Mouse (Mus musculus) kidney, postnatal 10 days (tissue): ENCODE results near the gene Cd276.
"Not testable (repeated sequence)": the region's sequence is repeated elsewhere in the genome, so short reads cannot be mapped to it uniquely, and the experiment has no call there.

Source experiments
- DNase-seq: peaks from one replicate; pipeline ENCODE4 v3.0.0; 2021; ENCODE audit warnings: mixed read lengths

Cd276 gene

DNA sequence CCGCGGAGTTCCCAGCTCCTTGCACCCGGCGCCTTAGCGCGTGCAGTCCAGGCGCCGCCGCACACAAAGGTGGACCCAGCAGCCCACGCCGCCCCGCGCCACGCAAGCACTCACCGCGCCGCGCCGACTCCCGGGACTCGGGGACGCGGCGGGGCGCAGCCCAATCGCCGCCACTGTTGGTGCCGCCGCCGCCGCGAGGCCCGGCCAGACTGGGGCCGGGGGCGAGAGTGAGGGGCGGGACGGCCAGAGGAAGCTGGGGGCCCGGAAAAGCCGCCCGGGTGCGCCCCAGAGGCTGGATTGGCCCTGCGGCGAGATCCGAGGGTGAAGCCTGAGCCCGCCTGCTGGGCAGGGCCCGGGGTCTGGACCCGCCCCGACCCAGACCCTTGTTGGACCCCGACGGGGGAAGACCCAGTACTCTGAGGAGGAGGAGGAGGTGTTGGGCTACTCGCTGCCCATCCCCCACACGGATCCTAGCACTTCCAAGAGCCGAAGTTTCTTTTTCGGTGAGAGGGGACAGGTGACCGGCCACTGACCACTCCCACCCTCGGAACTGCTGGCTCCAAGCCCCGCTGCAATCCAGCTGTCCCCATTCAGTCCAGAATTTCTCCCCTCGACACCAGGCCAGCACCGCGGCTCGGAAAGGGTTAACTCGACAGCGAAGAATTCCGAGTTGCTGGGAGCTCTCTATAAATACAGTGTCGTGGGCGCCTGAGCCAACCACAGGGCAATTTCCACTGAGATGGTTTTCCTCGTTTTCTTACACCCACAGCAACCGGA, at the start of gene Cd276:
Cd276 (minus strand) TSS at position 530 of the 777 bp plus-strand sequence.
- peak; percentile 79 for DNase-seq

DNA sequence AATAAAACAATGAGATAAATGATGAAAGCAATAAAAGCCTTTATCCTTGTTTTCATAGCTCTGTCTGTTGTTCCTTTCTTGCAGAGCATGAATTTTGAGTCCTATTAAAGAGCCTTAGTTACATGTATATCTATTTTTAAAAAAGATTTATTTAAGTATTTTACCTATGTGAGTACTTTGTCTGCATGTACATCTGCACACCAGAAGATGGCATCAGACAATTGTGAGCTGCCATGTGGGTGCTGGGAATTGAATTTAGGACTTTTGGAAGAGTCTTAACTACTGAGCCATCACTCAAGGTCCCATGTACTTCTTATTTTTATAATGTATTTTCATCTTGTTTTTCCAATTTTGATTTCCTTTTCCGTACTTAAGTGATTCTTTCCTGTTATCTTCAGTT, 40.1 kb upstream of the Cd276 start:
- no peak for DNase-seq

DNA sequence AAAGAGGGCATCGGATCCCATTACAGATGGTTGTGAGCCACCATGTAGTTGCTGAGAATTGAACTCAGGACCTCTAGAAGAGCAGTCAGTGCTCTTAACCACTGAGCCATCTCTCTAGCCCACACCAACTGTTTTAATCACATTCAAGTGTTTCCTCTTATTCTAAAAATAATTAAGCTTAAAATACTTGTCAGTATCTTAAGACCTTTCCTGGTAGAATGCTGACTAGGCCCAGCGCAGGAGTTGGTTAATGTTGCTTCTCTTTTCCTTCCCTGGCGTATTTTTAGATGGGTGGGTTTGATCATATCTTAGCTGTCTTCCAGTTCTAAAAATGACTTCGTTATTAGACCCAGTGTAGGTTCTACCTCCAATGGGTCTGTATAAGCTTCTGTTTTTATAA, 33.4 kb upstream of the Cd276 start:
- no peak for DNase-seq

DNA sequence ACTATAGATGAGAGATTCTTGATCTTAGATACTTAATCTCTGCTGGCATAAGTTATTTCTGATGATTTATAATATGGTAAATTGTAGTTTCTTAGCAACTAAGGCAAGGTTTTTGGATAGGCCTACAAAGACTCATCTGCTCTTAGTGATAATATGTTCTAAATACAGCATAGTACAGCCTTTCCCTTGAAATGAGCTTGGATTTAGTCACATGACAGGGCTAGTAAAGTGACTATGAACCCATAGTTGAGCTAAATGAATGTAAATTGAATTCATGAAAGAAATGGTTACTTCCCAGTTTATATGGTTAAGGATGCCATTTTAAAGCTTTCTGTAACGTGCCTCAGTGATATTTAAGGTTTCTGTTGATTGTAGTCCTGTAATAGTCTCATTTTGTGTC, 29.1 kb upstream of the Cd276 start:
- no peak for DNase-seq

DNA sequence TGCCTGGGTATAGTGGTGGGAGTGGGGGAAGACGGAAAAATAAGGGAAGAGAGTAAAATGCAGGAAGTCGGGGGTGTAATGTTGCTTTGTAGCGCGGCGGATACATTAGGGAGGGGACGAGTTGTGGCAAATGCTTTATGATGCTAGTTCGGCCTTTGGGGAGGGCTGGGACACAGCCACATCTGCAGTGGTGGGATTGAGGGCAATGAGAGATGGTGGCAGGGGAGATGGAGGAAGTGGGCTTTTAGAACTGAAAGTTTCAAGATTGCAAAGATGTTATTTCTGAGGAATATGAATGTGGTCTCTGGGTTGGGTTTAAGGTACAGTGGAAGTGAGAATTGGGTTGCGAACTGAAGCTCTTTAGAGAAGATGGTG, 28.0 kb upstream of the Cd276 start:
- DNase-seq = peak; percentile 29

DNA sequence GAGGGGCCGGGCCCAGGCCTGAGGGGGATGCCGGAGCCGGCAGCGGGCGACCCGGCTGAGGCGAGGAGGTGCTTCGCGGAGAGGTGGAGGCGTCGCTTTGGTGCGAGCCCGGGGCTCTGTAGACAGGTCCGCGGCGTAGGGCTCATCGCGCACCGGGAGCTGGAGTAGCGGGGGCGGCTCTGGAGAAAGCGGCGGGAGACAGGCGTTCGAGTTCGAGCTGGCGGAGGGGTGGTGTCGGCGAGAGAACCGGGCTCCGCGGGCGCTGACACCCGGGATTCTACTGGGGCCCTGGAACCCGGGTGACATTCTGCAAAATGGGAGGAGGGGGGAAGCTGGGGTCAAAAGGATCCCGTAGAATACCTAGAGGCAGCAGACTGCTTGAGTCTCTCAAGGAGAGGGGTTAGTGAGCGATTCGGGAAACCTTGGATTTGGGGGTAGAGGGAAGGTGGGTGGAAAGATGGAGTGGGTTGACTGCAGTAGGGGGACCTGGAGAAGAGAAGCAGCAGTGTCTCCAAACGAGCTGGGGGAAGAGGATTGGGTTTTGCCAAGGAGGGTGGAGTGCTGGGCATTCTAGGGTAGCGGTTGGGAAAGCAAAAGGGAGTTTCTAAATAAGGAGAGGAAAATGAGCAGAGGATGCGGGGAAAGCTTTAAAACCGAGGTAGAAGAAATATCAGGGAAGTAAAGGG, 27.5 kb upstream of the Cd276 start:
- peak; percentile 73 for DNase-seq

DNA sequence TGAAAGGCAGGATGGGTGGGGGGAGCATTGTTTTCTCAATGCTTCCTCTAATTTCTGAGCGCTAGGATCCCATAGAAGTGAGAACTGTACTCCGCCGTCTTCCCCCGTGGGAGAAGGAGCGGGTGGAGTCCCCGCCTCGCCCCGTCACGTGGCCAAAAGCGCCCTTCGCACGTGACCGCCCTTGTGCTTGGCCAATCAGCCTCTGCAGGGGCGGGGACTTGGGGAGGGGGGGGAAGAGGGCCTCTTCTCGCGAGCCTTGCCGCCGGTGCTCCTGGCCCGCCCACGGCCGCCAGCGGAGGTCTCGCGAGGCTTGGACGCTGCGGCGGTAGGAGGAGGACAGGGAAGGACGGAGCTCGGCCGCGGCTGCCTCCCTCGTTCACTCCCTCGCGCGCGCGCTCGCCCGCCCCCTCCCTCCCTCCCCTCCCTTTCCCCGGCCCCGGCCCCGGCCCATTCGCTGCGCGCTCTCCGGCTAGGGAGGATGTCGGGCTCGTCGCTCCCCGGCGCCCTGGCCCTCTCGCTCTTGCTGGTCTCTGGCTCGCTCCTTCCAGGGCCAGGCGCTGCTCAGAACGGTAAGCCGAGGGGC, 26.8 kb upstream of the Cd276 start, which contains the start of gene Nptn:
Nptn (plus strand) TSS at position 283 of the 583 bp plus-strand sequence.
- peak; percentile 99 for DNase-seq

DNA sequence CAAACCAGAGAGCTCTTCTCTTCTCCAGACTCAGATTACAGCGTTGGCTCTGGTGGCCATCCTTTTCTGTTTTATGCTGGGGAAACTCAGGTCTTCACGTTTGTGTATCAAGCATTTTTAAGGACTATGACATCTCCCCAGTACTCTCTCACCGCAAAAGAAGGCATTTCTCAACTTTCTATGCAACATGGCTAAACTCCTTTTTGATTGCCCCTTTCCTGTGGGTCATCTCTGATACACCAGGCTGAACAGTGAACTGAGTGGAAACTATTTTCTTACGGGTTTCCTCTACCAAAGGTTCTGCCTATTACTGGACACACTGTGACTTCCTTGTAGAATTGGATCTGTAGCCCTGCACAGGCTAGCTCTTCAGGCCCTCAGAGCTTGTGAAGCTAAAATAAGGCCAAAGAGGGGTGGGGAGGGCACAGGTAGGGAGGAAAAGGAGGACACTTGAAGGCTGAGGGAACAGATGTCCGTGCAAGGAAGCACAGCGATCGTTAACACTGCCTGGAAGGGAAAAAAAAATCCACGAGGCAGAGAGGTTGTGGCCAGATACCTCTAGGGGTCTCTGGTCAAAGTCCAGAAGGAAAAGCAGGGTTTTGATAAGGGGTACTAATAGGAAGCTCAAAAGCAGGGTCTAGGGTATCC, 26.2 kb upstream of the Cd276 start:
- DNase-seq = no peak

DNA sequence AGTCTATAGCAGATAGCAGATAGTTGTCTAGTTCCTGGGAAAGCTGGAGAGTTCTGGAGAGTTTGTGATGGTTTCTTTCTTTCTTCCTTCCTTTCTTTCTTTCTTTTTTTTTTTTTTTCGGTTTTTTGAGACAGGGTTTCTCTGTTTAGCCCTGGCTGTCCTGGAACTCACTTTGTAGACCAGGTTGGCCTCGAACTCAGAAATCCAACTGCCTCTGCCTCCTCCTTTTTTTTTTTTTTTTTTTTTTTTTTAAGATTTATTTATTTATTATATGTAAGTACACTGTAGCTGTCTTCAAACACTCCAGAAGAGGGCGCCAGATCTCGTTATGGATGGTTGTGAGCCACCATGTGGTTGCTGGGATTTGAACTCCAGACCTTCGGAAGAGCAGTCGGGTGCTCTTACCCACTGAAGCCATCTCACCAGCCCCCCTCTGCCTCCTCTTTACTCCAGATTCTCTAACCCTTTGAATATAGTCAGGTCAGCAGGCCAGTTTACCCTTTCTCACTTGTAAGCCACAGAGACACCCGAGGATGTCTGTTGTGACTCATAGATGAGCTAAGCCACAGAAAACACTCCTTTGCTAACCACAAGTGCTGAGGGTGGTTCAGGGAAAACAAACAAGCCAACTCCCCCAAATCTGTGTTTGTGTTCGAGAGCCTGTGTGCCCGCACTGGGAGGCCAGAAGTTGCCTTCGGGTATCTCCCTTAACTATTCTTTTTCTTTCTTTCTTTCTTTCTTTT, 25.4 kb upstream of the Cd276 start:
- peak; percentile 18 for DNase-seq

DNA sequence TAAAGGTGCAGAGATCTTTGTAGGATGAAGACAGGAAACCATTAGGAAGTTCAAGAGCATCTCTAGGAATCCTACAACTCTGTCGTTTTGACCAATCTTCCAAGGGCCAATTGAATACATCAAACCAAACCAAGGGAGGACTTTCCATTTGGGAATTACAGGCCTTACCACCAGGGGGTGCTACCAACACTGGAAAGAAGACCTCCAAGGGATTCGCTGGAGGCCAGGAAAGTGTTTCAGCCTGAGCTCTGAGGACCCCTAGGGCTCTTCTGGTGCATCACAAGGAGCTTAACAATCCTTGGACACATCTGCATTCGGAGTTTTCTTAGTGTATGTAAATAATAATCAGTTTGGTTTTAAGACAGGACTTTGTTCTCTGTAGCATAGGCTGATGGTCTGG, 23.4 kb upstream of the Cd276 start:
- peak; percentile 94 for DNase-seq

DNA sequence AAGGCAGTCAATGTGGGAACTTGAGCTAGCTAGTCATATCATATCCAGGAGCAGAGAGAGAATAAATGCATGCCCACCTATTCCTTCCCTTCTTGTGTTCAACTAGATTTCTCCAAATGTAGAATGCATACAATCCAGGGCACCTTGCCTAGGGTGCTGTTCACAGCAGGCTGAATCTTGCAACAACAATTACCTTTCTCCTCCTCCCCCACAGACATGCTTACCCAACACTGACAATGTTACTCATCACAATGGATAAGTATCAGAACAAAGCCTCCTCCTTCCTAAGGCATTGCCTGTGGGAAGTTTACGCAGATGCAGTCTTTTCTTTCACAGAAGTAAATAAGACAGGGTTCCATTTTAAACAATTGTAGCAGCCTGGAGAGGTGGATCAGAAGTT, 15.8 kb upstream of the Cd276 start:
- no peak for DNase-seq

DNA sequence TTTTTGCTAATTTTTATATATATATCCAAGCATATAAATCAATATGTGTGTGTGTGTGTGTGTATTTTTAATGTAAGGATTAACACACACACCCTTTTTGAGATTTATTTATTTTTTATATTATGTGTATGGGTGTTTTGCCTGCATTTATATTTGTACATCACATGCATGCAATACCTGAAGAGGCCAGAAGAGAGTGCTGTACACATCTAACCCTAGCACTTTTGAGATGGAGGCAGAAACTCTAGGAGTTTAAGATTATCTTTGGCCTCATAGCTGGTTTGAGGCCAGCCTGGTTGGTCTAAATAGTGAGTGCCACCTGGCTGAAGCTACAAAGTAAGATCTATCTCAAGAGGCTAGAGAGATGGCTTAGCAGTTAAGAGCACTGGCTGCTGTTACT, 12.4 kb upstream of the Cd276 start:
- peak; percentile 23 for DNase-seq

DNA sequence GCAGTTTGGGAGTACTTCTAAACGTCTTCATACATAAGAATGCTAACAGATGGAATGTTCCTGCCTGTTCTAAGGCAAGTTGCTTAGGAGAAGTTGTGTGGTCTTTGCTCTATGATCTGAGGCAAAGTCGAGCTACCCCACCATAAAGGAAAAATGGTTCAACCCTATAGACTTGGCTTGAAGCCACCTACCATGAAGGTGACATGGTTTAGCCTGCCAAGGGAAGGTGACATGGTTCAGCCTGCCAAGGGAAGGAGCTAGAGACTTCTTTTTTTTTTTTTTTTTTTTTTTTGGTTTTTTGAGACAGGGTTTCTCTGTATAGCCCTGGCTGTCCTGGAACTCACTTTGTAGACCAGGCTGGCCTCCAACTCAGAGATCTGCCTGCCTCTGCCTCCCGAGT, 10.7 kb upstream of the Cd276 start:
- not testable (repeated sequence) for DNase-seq

DNA sequence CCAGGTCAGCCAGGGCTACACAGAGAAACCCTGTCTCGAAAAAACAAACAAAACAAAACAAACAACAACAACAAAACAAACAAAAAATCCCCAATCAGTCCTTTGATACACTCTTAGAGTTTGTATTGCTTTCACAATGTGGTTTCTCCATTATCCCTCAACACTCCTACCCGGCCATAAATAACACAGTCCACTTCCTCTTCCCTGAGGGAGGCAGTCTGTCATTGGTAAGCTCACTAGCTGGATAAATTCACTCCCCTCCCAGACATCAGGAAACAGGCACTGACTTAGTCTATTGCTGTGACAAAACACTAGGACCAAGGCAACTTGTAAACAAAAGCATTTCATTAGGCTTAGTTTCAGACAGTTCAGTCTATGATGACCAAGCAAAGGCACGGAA, 5.0 kb upstream of the Cd276 start:
- DNase-seq = no peak

DNA sequence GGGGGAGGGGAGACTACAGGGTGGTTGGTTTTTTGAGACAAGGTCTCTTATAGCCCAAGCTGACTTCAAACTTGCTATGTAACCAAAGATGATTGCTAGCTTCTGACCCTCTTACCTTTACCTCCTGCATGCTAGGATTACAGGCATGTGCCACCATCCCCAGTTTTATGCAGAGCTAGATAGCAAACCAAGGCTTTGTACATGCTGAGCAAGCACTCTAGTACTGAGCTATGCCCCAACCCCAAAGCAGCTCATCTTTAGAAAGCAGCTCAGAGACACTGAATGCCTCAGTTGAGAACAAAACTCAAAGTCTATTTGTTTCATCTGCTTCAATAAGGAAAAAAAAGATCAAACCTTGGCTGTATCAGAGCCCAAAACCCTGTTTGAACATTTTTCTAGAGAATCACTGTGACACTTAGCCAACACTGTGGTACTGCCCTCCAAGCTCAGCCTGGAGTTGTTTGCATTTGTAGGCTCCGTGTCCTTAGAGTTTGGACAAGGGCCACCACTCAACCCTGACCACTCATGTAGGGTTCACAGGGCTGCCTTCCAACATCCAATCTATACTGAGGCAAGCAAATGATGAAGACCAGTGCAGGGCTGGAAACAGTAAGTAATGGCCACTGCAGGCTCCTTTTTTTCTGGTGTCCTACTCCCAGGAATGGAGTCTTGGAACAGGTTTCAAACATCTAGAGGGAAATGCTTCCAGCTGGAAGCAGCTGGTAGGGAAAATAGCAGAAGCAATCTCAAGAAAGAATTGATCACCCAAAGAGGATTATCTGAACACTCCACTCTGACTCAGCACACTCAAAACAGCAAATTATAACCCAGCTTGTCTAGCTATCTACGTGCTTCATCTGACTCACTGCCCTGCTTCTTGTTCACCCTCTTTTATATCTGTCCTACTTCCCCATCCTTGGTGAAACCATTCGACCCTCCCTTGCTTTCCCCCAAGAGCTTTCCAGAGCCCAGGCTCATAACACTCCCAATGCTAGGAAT, 2.5 kb upstream of the Cd276 start:
- no peak for DNase-seq

DNA sequence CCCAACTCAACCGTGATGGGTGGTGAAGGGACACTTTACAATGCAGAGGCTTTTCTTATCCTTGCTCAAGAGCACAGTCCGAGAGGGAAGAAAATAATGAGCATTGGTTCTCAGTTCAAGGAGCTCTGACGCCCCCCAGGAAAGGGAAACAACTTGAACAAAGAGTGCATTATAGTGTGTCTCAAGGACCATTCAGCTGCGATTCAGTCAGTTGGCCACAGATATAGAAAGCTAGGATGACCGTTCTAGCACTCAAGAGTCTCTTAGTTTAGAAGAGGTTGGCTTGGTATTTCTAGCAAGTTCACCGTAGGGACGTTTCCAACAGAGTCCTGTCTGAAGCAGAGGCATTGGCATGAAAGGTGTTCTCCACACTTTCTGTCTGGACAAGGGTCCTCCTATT, 1.4 kb upstream of the Cd276 start:
- no peak for DNase-seq

DNA sequence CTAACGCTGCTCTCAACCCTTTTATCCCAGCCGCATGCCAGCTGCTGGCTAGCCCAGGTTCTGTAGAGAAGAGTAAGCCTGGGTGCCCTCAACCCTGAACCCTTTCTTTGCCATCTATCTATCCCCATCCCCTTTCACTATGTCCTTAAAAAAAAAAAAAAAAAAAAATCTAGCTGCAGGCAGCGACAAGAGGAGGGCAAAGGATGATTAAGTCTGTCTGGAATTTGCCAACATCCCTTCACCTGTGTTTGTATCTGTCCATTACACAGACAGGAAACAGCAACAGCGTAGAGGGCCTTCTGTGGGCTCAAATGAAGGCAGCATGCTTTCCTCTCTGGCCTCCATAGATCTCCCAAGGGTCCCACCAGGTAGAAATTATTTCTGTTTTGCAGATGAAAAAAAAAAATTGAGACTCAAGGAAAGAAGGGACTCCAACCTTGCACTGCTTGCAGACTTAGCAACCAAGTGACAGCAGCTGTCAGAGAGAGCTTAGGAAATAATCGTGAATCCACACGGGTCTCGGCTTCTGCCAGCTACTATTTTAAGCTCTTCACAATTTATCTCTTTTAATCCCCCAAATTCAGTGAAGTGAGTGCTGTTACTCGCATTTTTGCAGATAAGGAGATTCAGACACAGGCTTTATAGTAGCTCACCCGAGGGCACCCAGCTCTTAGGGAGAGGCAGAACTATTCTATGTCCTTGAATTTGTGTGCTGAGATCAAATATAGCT, 613 bp upstream of the Cd276 start:
- no peak for DNase-seq

DNA sequence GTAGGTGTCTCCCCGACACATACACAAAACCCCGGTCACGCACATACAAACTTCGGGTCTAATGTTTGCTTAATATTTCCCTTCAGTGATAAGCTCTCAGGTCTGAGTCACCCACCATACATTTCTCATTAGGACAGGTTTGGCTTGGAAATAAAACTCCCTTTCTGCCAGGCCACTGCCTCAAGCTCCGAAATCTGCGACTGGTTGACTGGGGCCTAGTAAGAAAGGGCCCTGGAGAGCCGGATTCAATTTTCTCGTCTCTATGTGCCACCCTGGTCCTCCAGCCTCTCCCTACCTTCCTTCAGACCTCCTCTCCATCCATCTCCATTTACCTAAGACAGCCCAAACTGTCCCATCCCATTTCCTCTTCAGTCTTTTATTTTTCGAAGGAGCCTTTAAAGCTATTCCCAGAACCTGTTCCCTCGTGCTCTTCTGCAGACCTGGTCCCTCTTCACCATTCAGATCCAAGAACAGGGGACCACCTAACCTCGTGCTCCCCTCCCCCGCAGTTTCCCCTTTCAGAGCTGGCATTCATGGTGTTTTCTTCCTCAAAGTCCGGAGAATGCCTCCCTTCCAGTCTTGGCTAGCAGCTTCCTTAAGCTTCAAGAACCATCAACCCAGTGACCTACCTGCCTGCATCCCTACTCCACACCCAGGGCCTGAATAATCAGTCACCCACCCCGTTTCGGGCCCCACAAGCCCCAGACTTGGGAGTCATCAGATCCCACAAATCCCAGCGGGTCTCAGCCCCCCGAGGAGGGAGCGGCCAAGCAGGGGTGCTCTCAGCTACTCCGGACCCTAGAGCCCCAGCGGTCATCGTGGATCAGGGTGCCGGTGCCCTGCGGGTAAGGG, 955 bp downstream of the Cd276 start:
- no peak for DNase-seq

DNA sequence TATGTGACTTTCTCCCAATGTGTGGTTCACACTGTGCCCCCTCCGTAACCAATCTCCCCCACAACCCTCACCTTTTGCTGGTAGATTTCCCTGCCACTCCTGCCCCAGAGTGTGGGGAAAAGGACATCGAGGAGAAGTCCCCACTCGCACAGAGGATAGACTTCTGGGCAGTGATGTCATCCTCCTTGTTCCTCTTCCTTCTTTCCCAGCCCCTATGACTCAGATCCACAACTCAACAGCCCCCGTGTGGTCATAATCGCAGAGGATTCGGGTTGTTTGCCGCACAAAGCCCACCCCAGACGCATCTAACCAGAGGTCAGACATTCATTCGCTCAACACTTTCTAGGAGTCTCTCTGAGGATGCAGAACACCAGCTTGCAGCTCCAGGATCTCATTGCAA, 3.2 kb downstream of the Cd276 start:
- no peak for DNase-seq

DNA sequence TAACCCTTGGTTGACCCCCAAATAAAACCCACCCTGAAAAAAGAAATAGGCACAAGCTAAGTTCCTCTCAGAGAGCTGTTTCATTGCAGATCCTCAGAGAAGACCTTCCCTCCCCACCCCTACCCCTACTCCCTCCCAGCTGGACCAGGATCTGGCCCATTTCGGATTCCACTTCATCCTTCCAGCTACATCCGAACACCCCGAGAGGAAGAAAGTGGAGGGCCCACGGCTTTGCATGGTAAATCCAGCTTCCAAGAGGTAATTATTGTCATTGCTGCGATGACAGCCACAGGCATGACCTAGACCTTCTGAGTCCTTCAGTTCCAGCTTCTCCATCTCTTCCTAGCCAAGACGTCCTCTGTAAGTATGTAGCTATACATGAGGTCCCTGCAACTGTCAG, 4.3 kb downstream of the Cd276 start:
- no peak for DNase-seq
